Mouse (Mus musculus) G1E (cell line): ENCODE measurements around the gene Stn1.

ENCODE experiments used
- CTCF ChIP-seq: IDR thresholded peaks from 2 replicates; pipeline ENCODE4 v1.5.1; 2012; ENCODE audit warnings: low read depth, low read length, inconsistent platforms, mixed read lengths
- GATA1 ChIP-seq: IDR thresholded peaks from 2 replicates; pipeline ENCODE4 v1.6.1; 2012; ENCODE audit warnings: borderline replicate concordance, low read length, inconsistent platforms, mixed read lengths
- GATA2 ChIP-seq: IDR thresholded peaks from 2 replicates; pipeline ENCODE4 v1.6.1; 2012; ENCODE audit warnings: low read depth, low read length, inconsistent platforms, borderline replicate concordance
- POLR2AphosphoS5 ChIP-seq: IDR thresholded peaks from 2 replicates; pipeline ENCODE4 v1.6.1; 2012; ENCODE audit warnings: low read depth, low read length, inconsistent platforms; ENCODE audit not compliant: insufficient replicate concordance
- TAL1 ChIP-seq: conservative IDR thresholded peaks from 2 replicates; pipeline ENCODE4 v1.6.1; 2012; ENCODE audit warnings: low read depth, low read length, inconsistent platforms, mixed read lengths

- TF ChIP-seq CTCF: peak; percentile 78
- TF ChIP-seq POLR2AphosphoS5: no peak
- no peak for TF ChIP-seq GATA2
- TF ChIP-seq TAL1: no peak
- no peak for TF ChIP-seq GATA1
Observed at GRCm38 (mm10) chr19:47507128-47508121, 29.9 kb downstream of the Stn1 start.
